Mouse (Mus musculus) adrenal gland, postnatal 10 days (tissue): ENCODE measurements around the gene Rad54l. TPM values are rescaled to one million over a fixed set of nuclear protein-coding genes. Genes with fewer than 3 reads are reported as not detected.

Experiments
- DNase-seq: peaks from one replicate; pipeline ENCODE4 v3.0.0; 2021; ENCODE audit warnings: mixed read lengths
- total RNA-seq, 2 experiments: library from RNA; stranded (reverse); gene quantifications; 2 replicates each; pipeline ENCODE4 v1.2.3; 2021

Gene Rad54l
- total RNA-seq, 2 experiments from 2014 or later = 4.3 to 6.5 TPM

GRCm38 (mm10) chr4:116073146-116073545, 50.3 kb downstream of the Rad54l start:
- no peak for DNase-seq

GRCm38 (mm10) chr4:116070116-116070515, 53.4 kb downstream of the Rad54l start:
- no peak for DNase-seq

GRCm38 (mm10) chr4:116063855-116064254, 59.6 kb downstream of the Rad54l start:
- DNase-seq = no peak

- DNase-seq = no peak
Measured at GRCm38 (mm10) chr4:116059012-116059726, 64.3 kb downstream of the Rad54l start.

GRCm38 (mm10) chr4:116057559-116057958, 65.9 kb downstream of the Rad54l start:
- DNase-seq = no peak

- DNase-seq = peak; percentile 93
Measured at GRCm38 (mm10) chr4:116053399-116053961, 70.0 kb downstream of the Rad54l start, which contains the start of gene Nsun4. Nsun4 (minus strand) TSS chr4:116053876.

- peak; percentile 59 for DNase-seq
Measured at GRCm38 (mm10) chr4:116052526-116053293, 70.8 kb downstream of the Rad54l start.

- DNase-seq = no peak
Measured at GRCm38 (mm10) chr4:116049211-116049610, 74.3 kb downstream of the Rad54l start.

GRCm38 (mm10) chr4:116048130-116048920, 75.2 kb downstream of the Rad54l start:
- DNase-seq = peak; percentile 38

GRCm38 (mm10) chr4:116047681-116048080, 75.8 kb downstream of the Rad54l start:
- DNase-seq = no peak

- no peak for DNase-seq
Measured at GRCm38 (mm10) chr4:116046604-116047003, 76.9 kb downstream of the Rad54l start.

Other genes with a start within 250 kb of the Rad54l start
- gene Kncn, start 239.3 kb downstream of the Rad54l start, total RNA-seq = not detected
- gene 6430628N08Rik, start 233.0 kb downstream of the Rad54l start, total RNA-seq = not detected
- gene Dmbx1, start 183.8 kb downstream of the Rad54l start, total RNA-seq = not detected
- gene Faah, start 105.8 kb downstream of the Rad54l start, total RNA-seq = 10 to 100 TPM in 1 of 2 experiments, 1 to 10 TPM in 1; 9.8 to 13.8 TPM
- 10 to 100 TPM; 24.1 to 28.4 TPM for gene Nsun4, start 69.8 kb downstream of the Rad54l start, total RNA-seq
- 1,000 to 10,000 TPM; 1,050 to 1,199 TPM for gene Uqcrh, start 48.6 kb downstream of the Rad54l start, total RNA-seq
- 10 to 100 TPM; 54.5 to 60.0 TPM for gene Lrrc41, start 48.4 kb downstream of the Rad54l start, total RNA-seq
- 10 to 100 TPM; 66.1 to 73.4 TPM for gene Pomgnt1, start 150 bp upstream of the Rad54l start, total RNA-seq
- 10 to 100 TPM; 14.5 to 19.1 TPM for gene Lurap1, start 27.6 kb upstream of the Rad54l start, total RNA-seq
- gene Tspan1, start 43.9 kb upstream of the Rad54l start, total RNA-seq = not detected
- gene 1700042G07Rik, start 49.7 kb upstream of the Rad54l start, total RNA-seq = not detected
- gene Gm49337, start 49.7 kb upstream of the Rad54l start, total RNA-seq = not detected
- gene Pik3r3, start 97.9 kb upstream of the Rad54l start, total RNA-seq = 10 to 100 TPM; 15.6 to 18.9 TPM